Mouse (Mus musculus) layer of hippocampus, adult 8-10 months (tissue): ENCODE measurements around the gene Dmd. TPM values are rescaled to one million over a fixed set of nuclear protein-coding genes. Genes with fewer than 3 reads are reported as not detected.
"Not testable (repeated sequence)": the region's sequence is repeated elsewhere in the genome, so short reads cannot be mapped to it uniquely, and the experiment has no call there.

Source experiments
- DNase-seq, 2 experiments: peaks; one replicate each; pipeline ENCODE4 v3.0.0; 2022; ENCODE audit warnings: low spot score in 2 of 2
- total RNA-seq, 4 experiments: library from RNA; stranded (reverse); gene quantifications; 2 replicates each; pipeline ENCODE4 v1.2.4; 2022

Dmd gene
- 10 to 100 TPM; 63.7 to 80.7 (median 66.4) TPM for total RNA-seq

GRCm38 (mm10) chrX:82948630-82949029 lies at the start of gene Dmd:
Gene Dmd, plus strand, starts transcription at chrX:82948870.
- no peak for DNase-seq

- no peak for DNase-seq
Observed at GRCm38 (mm10) chrX:82901515-82901914, 47.2 kb upstream of the Dmd start.

GRCm38 (mm10) chrX:82987683-82988082 lies 39.0 kb downstream of the Dmd start:
- no peak for DNase-seq

- DNase-seq: no peak
Observed at GRCm38 (mm10) chrX:83050190-83050589, 101.5 kb downstream of the Dmd start.

- DNase-seq: no peak
Observed at GRCm38 (mm10) chrX:83116171-83116876, 167.7 kb downstream of the Dmd start.

GRCm38 (mm10) chrX:83117198-83117597 lies 168.5 kb downstream of the Dmd start:
- no peak for DNase-seq

- DNase-seq: peak; percentile 11 to 19
Observed at GRCm38 (mm10) chrX:83220563-83220962, 271.9 kb downstream of the Dmd start.

GRCm38 (mm10) chrX:83221050-83221449 lies 272.4 kb downstream of the Dmd start:
- DNase-seq: no peak

GRCm38 (mm10) chrX:83487598-83487997 lies 538.9 kb downstream of the Dmd start, which contains the start of gene Tsga8:
Gene Tsga8, minus strand, starts transcription at chrX:83487924.
- DNase-seq: no peak

- DNase-seq: no peak
Observed at GRCm38 (mm10) chrX:83674998-83675397, 726.3 kb downstream of the Dmd start.

- no peak for DNase-seq
Observed at GRCm38 (mm10) chrX:83686547-83686946, 737.9 kb downstream of the Dmd start.

GRCm38 (mm10) chrX:83740533-83740932 lies 791.9 kb downstream of the Dmd start:
- DNase-seq: no peak

- DNase-seq: no peak
Observed at GRCm38 (mm10) chrX:83746301-83747008, 797.8 kb downstream of the Dmd start.

- DNase-seq: no peak
Observed at GRCm38 (mm10) chrX:83787406-83787805, 838.7 kb downstream of the Dmd start.

- peak in 1 of 2 experiments; percentile 13 for DNase-seq
Observed at GRCm38 (mm10) chrX:83867469-83867868, 918.8 kb downstream of the Dmd start.

- peak in 1 of 2 experiments; percentile 19 for DNase-seq
Observed at GRCm38 (mm10) chrX:83875389-83875788, 926.7 kb downstream of the Dmd start.

- DNase-seq: no peak
Observed at GRCm38 (mm10) chrX:83975895-83976294, 1027.2 kb downstream of the Dmd start.

- peak in 1 of 2 experiments; percentile 34 for DNase-seq
Observed at GRCm38 (mm10) chrX:84001294-84001693, 1052.6 kb downstream of the Dmd start.

GRCm38 (mm10) chrX:84062431-84062830 lies 1113.8 kb downstream of the Dmd start:
- DNase-seq: not testable (repeated sequence)

- no peak for DNase-seq
Observed at GRCm38 (mm10) chrX:84165872-84166271, 1217.2 kb downstream of the Dmd start.

- DNase-seq: no peak
Observed at GRCm38 (mm10) chrX:84241297-84241859, 1292.7 kb downstream of the Dmd start.

- no peak for DNase-seq
Observed at GRCm38 (mm10) chrX:84330593-84330992, 1381.9 kb downstream of the Dmd start.
